8 mouse cellular contexts compared by ENCODE assay signal in the genomic region with DNA sequence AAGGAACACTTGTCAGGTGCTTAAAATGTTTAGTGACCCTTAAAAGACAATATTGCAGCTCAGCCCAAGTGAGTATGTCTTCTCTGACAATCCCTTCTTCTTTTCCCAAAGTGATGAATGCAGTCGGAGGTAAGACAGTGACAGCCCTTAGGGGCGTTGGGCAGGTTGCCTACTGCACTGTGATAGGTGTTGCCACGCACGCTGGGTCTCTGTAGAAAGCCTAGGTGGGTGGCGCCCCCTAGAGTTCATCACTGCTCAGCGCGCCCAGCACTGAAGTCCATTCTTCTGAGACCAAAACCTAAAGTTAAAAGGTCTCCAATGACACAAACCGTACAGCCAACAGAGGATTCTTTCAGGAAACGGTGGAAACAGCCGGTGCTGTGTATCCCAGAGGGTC. TPM values are rescaled to one million over a fixed set of nuclear protein-coding genes. Genes with fewer than 3 reads are reported as not detected.
DNase-seq lines count a peak whose midpoint lies in the region; ATAC-seq and TF ChIP-seq lines count a peak whose summit lies in the region.

No protein-coding gene starts in this region.

- 13% methylated on average over 10 of the region's 10 CpGs for WGBS in intestine, embryonic 16.5 days
- 20% methylated on average over 10 of the region's 10 CpGs for WGBS in midbrain, embryonic 12.5 days
- 19% methylated on average over 10 of the region's 10 CpGs for WGBS in stomach, postnatal 0 days

- ATAC-seq in intestine, embryonic 16.5 days = 0 out of 2 replicates have a peak, but pooled peaks have one; percentile 38
- ATAC-seq in midbrain, embryonic 12.5 days (ENCODE audit: low FRiP score, low read depth) = no peak
- ATAC-seq in stomach, postnatal 0 days (ENCODE audit: low FRiP score, low TSS enrichment) = no peak

- H3K36me3 ChIP-seq in ES-Bruce4 (ENCODE audit: control insufficient read depth, insufficient read depth, low read length, poor library complexity, severe bottlenecking) = no peaks in the 10 kb centered on the region
- no peaks in the 10 kb centered on the region for H3K36me3 ChIP-seq in intestine, embryonic 16.5 days (ENCODE audit: control insufficient read depth, insufficient read depth, low read length)
- no peaks in the 10 kb centered on the region for H3K36me3 ChIP-seq in midbrain, embryonic 12.5 days
- no peaks in the 10 kb centered on the region for H3K36me3 ChIP-seq in stomach, postnatal 0 days (ENCODE audit: control insufficient read depth, insufficient read depth, low read length)

- H3K4me1 ChIP-seq in ES-Bruce4 (ENCODE audit: control insufficient read depth, insufficient read depth, low read length) = no peaks in the 10 kb centered on the region
- no peaks in the 10 kb centered on the region for H3K4me1 ChIP-seq in intestine, embryonic 16.5 days (ENCODE audit: control insufficient read depth, insufficient read depth, low read length)
- H3K4me1 ChIP-seq in midbrain, embryonic 12.5 days = peaks cover 11% of the 10 kb centered on the region; the same call in 1 of the 2 replicates
- H3K4me1 ChIP-seq in stomach, postnatal 0 days (replicated peaks; ENCODE audit: control insufficient read depth, insufficient read depth) = no peaks in the 10 kb centered on the region

- no peak for TF ChIP-seq POLR2A in ES-Bruce4 (IDR thresholded peaks at IDR 0.05; ENCODE audit: insufficient read depth, low read length)

- no peaks in the 10 kb centered on the region for H3K9me3 ChIP-seq in ES-Bruce4 (replicated peaks; ENCODE audit: control insufficient read depth, insufficient read depth, low read length, poor library complexity, severe bottlenecking)
- no peaks in the 10 kb centered on the region for H3K9me3 ChIP-seq in intestine, embryonic 16.5 days (ENCODE audit: control insufficient read depth, low read length)
- no peaks in the 10 kb centered on the region for H3K9me3 ChIP-seq in midbrain, embryonic 12.5 days
- H3K9me3 ChIP-seq in stomach, postnatal 0 days (ENCODE audit: control insufficient read depth, low read length) = no peaks in the 10 kb centered on the region

- H3K27ac ChIP-seq in ES-Bruce4 (ENCODE audit: insufficient read depth, low read length) = no peak overlapping the region
- no peak overlapping the region for H3K27ac ChIP-seq in intestine, embryonic 16.5 days (ENCODE audit: low read length)
- no peak overlapping the region for H3K27ac ChIP-seq in midbrain, embryonic 12.5 days (replicated peaks)
- no peak overlapping the region for H3K27ac ChIP-seq in stomach, postnatal 0 days (replicated peaks)

- DNase-seq in 416B (ENCODE audit: low read depth) = peak; percentile 40
- DNase-seq in cerebellum, postnatal 10 days = peak; percentile 91 to 95
- DNase-seq in frontal cortex, postnatal 25 days (ENCODE audit: low spot score in 2 of 2) = peak; percentile 28 to 40
- DNase-seq in stomach, postnatal 0 days (ENCODE audit: low spot score) = peak; percentile 27
- no peak for DNase-seq in ovary, postnatal 14 days (ENCODE audit: low spot score)

- no peak overlapping the region for H3K9ac ChIP-seq in ES-Bruce4 (ENCODE audit: low read depth, poor library complexity, severe bottlenecking)
- H3K9ac ChIP-seq in intestine, embryonic 16.5 days (ENCODE audit: low read depth, low read length) = no peak overlapping the region
- H3K9ac ChIP-seq in midbrain, embryonic 12.5 days (replicated peaks) = no peak overlapping the region
- H3K9ac ChIP-seq in stomach, postnatal 0 days (ENCODE audit: low read length) = no peak overlapping the region

- TF ChIP-seq CTCF in ES-Bruce4 (IDR thresholded peaks at IDR 0.05; ENCODE audit: low read depth, low read length) = peak; percentile 89
- TF ChIP-seq CTCF in stomach, postnatal 0 days (IDR thresholded peaks at IDR 0.05; ENCODE audit: low read depth) = peak; percentile 63

- H3K27me3 ChIP-seq in ES-Bruce4 (ENCODE audit: control insufficient read depth, insufficient read depth, low read length, poor library complexity, severe bottlenecking) = no peaks in the 10 kb centered on the region
- H3K27me3 ChIP-seq in intestine, embryonic 16.5 days (replicated peaks; ENCODE audit: control insufficient read depth, insufficient read depth, low read length) = no peaks in the 10 kb centered on the region
- H3K27me3 ChIP-seq in midbrain, embryonic 12.5 days = no peaks in the 10 kb centered on the region
- no peaks in the 10 kb centered on the region for H3K27me3 ChIP-seq in stomach, postnatal 0 days (ENCODE audit: control insufficient read depth, insufficient read depth, low read length)

- TF ChIP-seq EP300 in ES-Bruce4 (IDR thresholded peaks at IDR 0.05; ENCODE audit: insufficient read depth, low read depth, low read length) = no peak
- no peak for TF ChIP-seq EP300 in stomach, postnatal 0 days (optimal IDR thresholded peaks at IDR 0.05)

- 0 out of 2 replicates have a peak overlapping the region, but pooled peaks have one; percentile 7 for H3K4me2 ChIP-seq in intestine, embryonic 16.5 days (ENCODE audit: low read depth, low read length)
- peak overlapping the region; percentile 27; the same call in 1 of the 2 replicates for H3K4me2 ChIP-seq in midbrain, embryonic 12.5 days (replicated peaks)
- H3K4me2 ChIP-seq in stomach, postnatal 0 days (replicated peaks; ENCODE audit: low read depth) = no peak overlapping the region

- H3K4me3 ChIP-seq in ES-Bruce4 (ENCODE audit: low read depth, low read length) = no peak overlapping the region
- no peak overlapping the region for H3K4me3 ChIP-seq in intestine, embryonic 16.5 days (ENCODE audit: low read length)
- no peak overlapping the region for H3K4me3 ChIP-seq in midbrain, embryonic 12.5 days
- H3K4me3 ChIP-seq in stomach, postnatal 0 days (ENCODE audit: low read depth, low read length) = no peak overlapping the region

RNA-seq across cellular contexts. Expression of a gene that starts 46.4 kb away (rescaled TPM):
- 63.3 and 76.5 TPM in 2 replicates for polyA plus RNA-seq in ES-Bruce4 (2011; ENCODE audit: insufficient read depth, insufficient read length, low read depth, missing spikeins)
- polyA plus RNA-seq in intestine, embryonic 16.5 days (2015; fragmentation: Nextera tagmentation; extraction: Ambion mirVana) = 20.9 and 53.6 TPM in 2 replicates
- 116 and 118 TPM in 2 replicates for polyA plus RNA-seq in midbrain, embryonic 12.5 days (2016; fragmentation: Nextera tagmentation; extraction: Ambion mirVana)
- 42.2 and 46.9 TPM in 2 replicates for polyA plus RNA-seq in stomach, postnatal 0 days (2015; fragmentation: Nextera tagmentation; extraction: Ambion mirVana)

RNA-seq across cellular contexts. Expression of a gene that starts 50.4 kb away (rescaled TPM):
- polyA plus RNA-seq in ES-Bruce4 (2011; ENCODE audit: insufficient read depth, insufficient read length, low read depth, missing spikeins) = 23.1 and 27.3 TPM in 2 replicates
- 51.5 and 53.7 TPM in 2 replicates for polyA plus RNA-seq in intestine, embryonic 16.5 days (2015; fragmentation: Nextera tagmentation; extraction: Ambion mirVana)
- polyA plus RNA-seq in midbrain, embryonic 12.5 days (2016; fragmentation: Nextera tagmentation; extraction: Ambion mirVana) = 28.3 and 28.9 TPM in 2 replicates
- 23.1 and 24.2 TPM in 2 replicates for polyA plus RNA-seq in stomach, postnatal 0 days (2015; fragmentation: Nextera tagmentation; extraction: Ambion mirVana)
